Mouse (Mus musculus) colon, adult 2 months (tissue): Measurements from ENCODE around the gene Sptan1. TPM values are rescaled to one million over a fixed set of nuclear protein-coding genes. Genes with fewer than 3 reads are reported as not detected.

Experiments
- polyA plus RNA-seq: library from polyadenylated mRNA; depleted of rRNA; stranded (reverse); fragments of >200 nt; gene quantifications from 2 replicates; pipeline ENCODE4 v1.2.3, GENCODE M21; 2012; rRNA removed

The Sptan1 gene
- 160 and 186 TPM in 2 replicates for polyA plus RNA-seq

DNA sequence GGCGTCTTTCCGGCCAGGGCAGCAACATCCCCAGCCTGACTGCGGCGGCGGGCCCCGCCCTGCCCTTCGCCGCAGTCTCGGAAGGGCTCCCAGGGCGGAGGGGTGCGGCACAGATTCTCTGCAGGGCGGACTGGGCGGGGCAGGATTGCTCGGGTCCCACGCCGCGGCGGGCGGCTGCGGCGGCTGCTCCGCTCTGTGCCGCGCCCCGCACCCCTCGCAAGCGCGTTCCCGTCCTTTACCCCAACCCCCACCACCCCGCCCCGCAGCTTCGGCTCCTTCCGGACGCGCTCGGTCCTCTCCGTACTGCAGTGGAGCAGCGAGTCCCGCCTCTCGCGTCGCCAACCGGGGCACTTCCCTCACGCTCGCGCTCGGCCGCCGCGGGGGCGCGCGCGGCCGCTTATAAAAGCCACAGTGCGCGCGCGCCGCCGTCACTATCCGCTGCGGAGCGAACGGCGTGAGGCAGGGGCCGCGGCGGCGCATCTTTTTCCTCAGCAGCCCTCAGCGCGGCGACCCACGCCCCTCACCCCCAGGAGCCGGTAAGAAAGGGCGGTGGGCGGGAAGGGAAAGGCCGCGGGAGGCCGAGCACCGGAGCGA is at the start of gene Sptan1:
Gene Sptan1 (plus strand): TSS at position 311 of the 594 bp plus-strand sequence.

GRCm38 (mm10) chr2:29934906-29935599 is 30.3 kb upstream of the Sptan1 start, which contains the start of gene Gle1:
TSS of gene Gle1 (plus strand) at chr2:29935426.

GRCm38 (mm10) chr2:30048699-30049388 is 83.5 kb downstream of the Sptan1 start, which contains the start of gene Wdr34:
TSS of gene Wdr34 (minus strand) at chr2:30048881.

GRCm38 (mm10) chr2:30057223-30057904 is 92.0 kb downstream of the Sptan1 start, which contains the start of gene Set:
TSS of gene Set (plus strand) at chr2:30057378.

DNA sequence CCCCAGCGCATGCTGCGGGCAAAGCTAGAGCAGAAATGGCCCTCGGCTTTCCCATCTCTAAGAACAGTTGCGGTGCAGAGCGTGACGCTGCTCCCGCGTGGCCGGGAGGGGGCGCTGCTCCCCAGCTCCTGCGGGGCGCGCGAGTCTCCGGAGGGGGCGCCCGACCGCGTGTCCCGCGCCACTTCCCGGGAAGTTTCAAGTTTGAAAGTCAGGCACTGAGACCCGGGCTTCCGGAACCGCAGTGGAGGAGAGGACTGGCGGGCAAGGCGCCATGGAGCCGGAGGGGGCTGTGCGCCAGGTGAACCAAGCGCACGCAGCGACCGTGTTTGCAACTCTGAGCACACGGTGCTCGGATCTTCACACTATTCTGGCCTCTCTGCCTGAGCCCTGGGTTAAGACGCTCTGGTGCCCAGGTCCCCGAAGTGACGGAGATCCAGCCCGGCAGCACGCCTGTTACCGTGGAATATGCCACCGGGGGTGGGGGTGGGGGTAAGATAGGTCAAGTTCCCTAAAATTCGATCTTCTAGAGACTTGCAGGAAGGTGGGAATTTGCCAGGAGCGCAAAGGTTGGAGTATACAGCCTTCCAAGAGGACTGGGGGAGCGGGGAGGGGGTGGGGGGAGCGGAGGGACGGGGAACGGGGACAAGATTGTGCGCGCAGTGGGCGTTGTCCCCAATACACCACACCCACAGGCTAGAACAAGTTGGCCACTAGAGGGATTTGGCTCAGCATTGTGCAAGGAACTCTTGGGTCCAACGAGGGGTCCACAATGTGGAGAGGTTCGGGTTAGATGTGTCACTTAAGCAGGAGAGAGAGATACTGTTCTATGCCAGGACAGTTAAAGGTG is 112.4 kb downstream of the Sptan1 start, which contains the start of gene Pkn3:
Gene Pkn3 (plus strand): TSS at position 183 of the 847 bp plus-strand sequence.

Other genes starting within 250 kb of the Sptan1 start
- gene Gm13420, start 213.9 kb upstream of the Sptan1 start, polyA plus RNA-seq, result 2.0 and 2.2 TPM in 2 replicates
- not detected in 2 replicates for gene Gm13547, start 206.2 kb upstream of the Sptan1 start, polyA plus RNA-seq
- 76.0 and 104 TPM in 2 replicates for gene Coq4, start 178.1 kb upstream of the Sptan1 start, polyA plus RNA-seq
- 17.1 and 19.1 TPM in 2 replicates for gene Trub2, start 177.1 kb upstream of the Sptan1 start, polyA plus RNA-seq
- gene Slc27a4, start 162.9 kb upstream of the Sptan1 start, polyA plus RNA-seq, result 70.7 and 72.0 TPM in 2 replicates
- 42.3 and 43.9 TPM in 2 replicates for gene Urm1, start 145.5 kb upstream of the Sptan1 start, polyA plus RNA-seq
- 14.2 and 20.2 TPM in 2 replicates for gene Cercam, start 96.4 kb upstream of the Sptan1 start, polyA plus RNA-seq
- 16.4 and 21.7 TPM in 2 replicates for gene Odf2, start 76.3 kb upstream of the Sptan1 start, polyA plus RNA-seq
- gene Gle1, start 30.1 kb upstream of the Sptan1 start, polyA plus RNA-seq, result 8.3 and 9.2 TPM in 2 replicates
- 18.5 and 22.8 TPM in 2 replicates for gene Wdr34, start 83.3 kb downstream of the Sptan1 start, polyA plus RNA-seq
- 46.7 and 50.3 TPM in 2 replicates for gene Set, start 91.8 kb downstream of the Sptan1 start, polyA plus RNA-seq
- 14.7 and 16.2 TPM in 2 replicates for gene Pkn3, start 112.1 kb downstream of the Sptan1 start, polyA plus RNA-seq
- 85.4 and 112 TPM in 2 replicates for gene Zdhhc12, start 128.1 kb downstream of the Sptan1 start, polyA plus RNA-seq
- gene Zer1, start 159.0 kb downstream of the Sptan1 start, polyA plus RNA-seq, result 45.7 and 48.3 TPM in 2 replicates
- gene Tbc1d13, start 168.2 kb downstream of the Sptan1 start, polyA plus RNA-seq, result 75.8 and 91.2 TPM in 2 replicates
- gene Endog, start 205.9 kb downstream of the Sptan1 start, polyA plus RNA-seq, result 83.8 and 112 TPM in 2 replicates
- gene Spout1, start 212.9 kb downstream of the Sptan1 start, polyA plus RNA-seq, result 25.0 and 27.7 TPM in 2 replicates
- 48.9 and 55.1 TPM in 2 replicates for gene Kyat1, start 240.3 kb downstream of the Sptan1 start, polyA plus RNA-seq